Mouse (Mus musculus): ENCODE results near the gene Zscan4f. TPM values are rescaled to one million over a fixed set of nuclear protein-coding genes. Genes with fewer than 3 reads are reported as not detected.
"Not testable (repeated sequence)": the region's sequence is repeated elsewhere in the genome, so short reads cannot be mapped to it uniquely, and the experiment has no call there.

The Zscan4f gene
- polyA plus RNA-seq (2012; rRNA removed): not detected in 2 replicates

DNA sequence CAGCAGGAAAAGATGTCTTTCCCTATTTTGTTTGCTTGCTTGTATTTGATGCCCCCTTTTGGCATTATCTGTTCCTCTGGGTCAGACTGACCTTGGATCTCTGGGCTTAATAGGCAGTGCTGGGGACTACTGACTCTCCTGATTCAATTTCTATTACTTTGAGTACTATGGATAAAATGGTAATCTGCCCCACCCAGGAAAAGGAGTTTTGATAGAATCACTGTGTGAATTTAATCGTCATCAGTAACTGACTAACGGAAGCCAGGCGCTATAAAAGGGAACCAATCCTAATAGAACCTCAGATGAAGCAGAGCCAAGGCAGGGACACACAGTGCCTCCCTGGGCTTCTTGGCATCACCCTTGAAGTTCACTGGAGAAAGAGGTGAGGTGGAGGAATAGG is at the start of gene Zscan4f:
Zscan4f (plus strand) TSS at position 301 of the 400 bp plus-strand sequence.
- not testable (repeated sequence) for H3K4me1 ChIP-seq (ENCODE audit: control insufficient read depth, insufficient read depth, low read length); H3K4me3 ChIP-seq (replicated peaks; ENCODE audit: extremely low read depth, low read depth, low read length); DNase-seq
- WGBS: 82% methylated on average over 3 of the region's 3 CpGs

DNA sequence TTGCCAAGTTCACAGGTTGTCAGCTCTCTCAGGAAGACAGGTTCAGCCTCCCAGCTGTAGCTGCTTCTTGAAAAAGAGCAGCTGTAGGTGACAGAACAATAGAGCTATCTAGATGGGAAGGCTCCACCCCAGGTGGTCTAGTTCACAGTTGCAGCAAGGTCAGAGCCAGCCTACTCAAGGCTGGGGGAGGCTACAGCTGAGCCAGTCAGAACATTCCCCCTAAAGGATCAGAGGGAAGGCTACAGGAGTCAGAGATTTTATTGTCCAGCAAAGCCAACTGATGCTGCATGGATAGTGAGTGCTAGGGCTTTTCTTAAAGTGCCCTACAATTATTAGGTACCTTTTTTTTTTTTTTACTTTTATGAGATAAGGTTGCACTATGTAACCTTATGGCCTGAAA is 13.1 kb upstream of the Zscan4f start:
- H3K4me1 ChIP-seq (ENCODE audit: control insufficient read depth, insufficient read depth, low read length); H3K4me3 ChIP-seq (replicated peaks; ENCODE audit: extremely low read depth, low read depth, low read length); DNase-seq: not testable (repeated sequence)

Other genes with a start within 250 kb of the Zscan4f start
- not detected in 2 replicates for gene Zscan4d, start 231.8 kb upstream of the Zscan4f start, polyA plus RNA-seq (2012; rRNA removed)
- not detected in 2 replicates for gene Zscan4e, start 87.2 kb upstream of the Zscan4f start, polyA plus RNA-seq (2012; rRNA removed)
- gene Zscan4-ps2, start 116.4 kb downstream of the Zscan4f start, polyA plus RNA-seq (2012; rRNA removed): not detected in 2 replicates
- not detected in 2 replicates for gene Zscan4-ps3, start 211.4 kb downstream of the Zscan4f start, polyA plus RNA-seq (2012; rRNA removed)

Data from lung, adult 2 months (tissue).